In genomic region chr16:94837881-94838280, GRCm38 (mm10) we compare ENCODE assay signal across 10 mouse cellular contexts.
"Had no signal": no experiment of that assay in that cellular context is flagged by ENCODE, and none has a peak within 500 bp of the region (broad histone marks: within the 10 kb centered on the region; RNA-seq: fewer than 3 reads in every experiment).

No protein-coding gene starts in this region.

- H3K4me2 ChIP-seq: limb, embryonic 15.5 days; liver, embryonic 12.5 days; midbrain, embryonic 13.5 days; neural tube, embryonic 13.5 days had no signal

- H3K9me3 ChIP-seq: limb, embryonic 15.5 days; liver, embryonic 12.5 days; midbrain, embryonic 13.5 days; neural tube, embryonic 13.5 days had no signal

- H3K4me1 ChIP-seq: liver, embryonic 12.5 days; midbrain, embryonic 13.5 days had no signal

- H3K36me3 ChIP-seq: limb, embryonic 15.5 days; liver, embryonic 12.5 days; midbrain, embryonic 13.5 days; neural tube, embryonic 13.5 days had no signal

- ATAC-seq: intestine, postnatal 0 days; liver, embryonic 12.5 days; midbrain, embryonic 13.5 days had no signal

- H3K27me3 ChIP-seq: liver, embryonic 12.5 days; midbrain, embryonic 13.5 days; neural tube, embryonic 13.5 days had no signal

- H3K27ac ChIP-seq: limb, embryonic 15.5 days; liver, embryonic 12.5 days; midbrain, embryonic 13.5 days; neural tube, embryonic 13.5 days had no signal

- H3K9ac ChIP-seq: limb, embryonic 15.5 days; liver, embryonic 12.5 days; midbrain, embryonic 13.5 days; neural tube, embryonic 13.5 days had no signal

- H3K4me3 ChIP-seq: limb, embryonic 15.5 days; liver, embryonic 12.5 days; midbrain, embryonic 13.5 days; neural tube, embryonic 13.5 days had no signal

- DNase-seq: kidney, adult 9 months; kidney, postnatal 25 days; right cerebral cortex, adult 18-20 months; right cerebral cortex, postnatal 25 days; thymus, postnatal 36 days had no signal
